Mouse (Mus musculus): ENCODE data around the gene Dcaf11.

The Dcaf11 gene

GRCm38 (mm10) chr14:55557587-55557986 lies 2.2 kb upstream of the Dcaf11 start:
- no peak for DNase-seq

GRCm38 (mm10) chr14:55558740-55559448 lies 912 bp upstream of the Dcaf11 start:
- DNase-seq: no peak

- DNase-seq: peak; percentile 100
These were observed 632 bp downstream of the Dcaf11 start, which contains the start of gene A730061H03Rik for GRCm38 (mm10) chr14:55560202-55561073. Gene A730061H03Rik (minus strand): TSS chr14:55560406.

GRCm38 (mm10) chr14:55561860-55562259 lies 2.1 kb downstream of the Dcaf11 start:
- DNase-seq: no peak

GRCm38 (mm10) chr14:55563249-55563648 lies 3.4 kb downstream of the Dcaf11 start:
- no peak for DNase-seq

- DNase-seq: no peak
These were observed 5.9 kb downstream of the Dcaf11 start for GRCm38 (mm10) chr14:55565748-55566147.

- no peak for DNase-seq
These were observed 7.7 kb downstream of the Dcaf11 start for GRCm38 (mm10) chr14:55567496-55567895.

GRCm38 (mm10) chr14:55570588-55570987 lies 10.8 kb downstream of the Dcaf11 start:
- DNase-seq: no peak

- no peak for DNase-seq
These were observed 12.0 kb downstream of the Dcaf11 start for GRCm38 (mm10) chr14:55571760-55572159.

GRCm38 (mm10) chr14:55575302-55575701 lies 15.5 kb downstream of the Dcaf11 start, which contains the start of gene Fitm1:
Gene Fitm1 (plus strand): TSS chr14:55575617.
- no peak for DNase-seq

- no peak for DNase-seq
These were observed 15.9 kb downstream of the Dcaf11 start for GRCm38 (mm10) chr14:55575711-55576110.

GRCm38 (mm10) chr14:55576376-55576775 lies 16.6 kb downstream of the Dcaf11 start:
- no peak for DNase-seq

GRCm38 (mm10) chr14:55577871-55578667 lies 18.3 kb downstream of the Dcaf11 start, which contains the start of gene Psme1:
Gene Psme1 (plus strand): TSS chr14:55578123.
- no peak for DNase-seq

- no peak for DNase-seq
These were observed 19.0 kb downstream of the Dcaf11 start for GRCm38 (mm10) chr14:55578668-55579269.

- no peak for DNase-seq
These were observed 20.0 kb downstream of the Dcaf11 start for GRCm38 (mm10) chr14:55579511-55580496.

- no peak for DNase-seq
These were observed 20.9 kb downstream of the Dcaf11 start for GRCm38 (mm10) chr14:55580731-55581130.

- DNase-seq: no peak
These were observed 22.3 kb downstream of the Dcaf11 start for GRCm38 (mm10) chr14:55581981-55582681.

- no peak for DNase-seq
These were observed 24.5 kb downstream of the Dcaf11 start for GRCm38 (mm10) chr14:55584303-55584701.

GRCm38 (mm10) chr14:55584702-55585565 lies 25.1 kb downstream of the Dcaf11 start, which contains the start of gene Emc9:
Gene Emc9 (minus strand): TSS chr14:55585302.
- peak; percentile 85 for DNase-seq
